Mouse (Mus musculus): ENCODE measurements at regions not wholly inside any gene's neighbourhood (a gene's known extent, or its start where the extent isn't known, plus 50 kb on each side); places are given as distances from the start of the nearest gene placed in this dataset.
A peak's percentile ranks its signal among the peaks of the same experiment; 100 is the strongest.

DNA sequence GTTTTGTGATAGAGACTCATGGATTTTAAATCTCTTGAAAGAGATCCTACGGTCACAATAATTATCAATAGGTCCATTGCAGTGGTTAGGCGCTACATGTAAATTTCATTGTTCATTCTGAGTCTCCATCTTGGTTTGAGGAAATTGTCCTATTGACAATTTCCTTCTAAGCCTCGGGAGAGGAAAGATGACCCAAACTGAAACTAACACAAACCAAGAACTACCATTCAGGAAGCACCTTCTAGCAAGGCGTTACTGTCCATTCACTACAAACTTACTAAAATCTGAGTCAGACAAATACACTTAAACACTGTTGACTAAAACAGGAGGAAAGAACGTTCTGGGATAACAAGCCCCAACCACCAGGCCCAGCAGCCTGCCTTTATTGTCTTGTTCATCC is 140.1 kb upstream of the Olig3 start:
- H3K9me3 ChIP-seq (replicated peaks), result no peaks in the 10 kb centered on the region
- H3K27ac ChIP-seq, result no peak overlapping the region
- H3K27me3 ChIP-seq, result no peaks in the 10 kb centered on the region
- H3K4me2 ChIP-seq (replicated peaks), result no peak overlapping the region
- no peaks in the 10 kb centered on the region for H3K4me1 ChIP-seq
- H3K4me3 ChIP-seq, result no peak overlapping the region
- 83% methylated on average over 5 of the region's 5 CpGs for WGBS
- H3K36me3 ChIP-seq, result no peaks in the 10 kb centered on the region
- ATAC-seq (ENCODE audit: low FRiP score), result no peak
- no peak overlapping the region for H3K9ac ChIP-seq

- H3K27me3 ChIP-seq, result no peaks in the 10 kb centered on the region
- WGBS, result 87% methylated on average over 2 of the region's 2 CpGs
- H3K4me1 ChIP-seq, result 0 out of 2 replicates have a peak, but pooled peaks cover 2% of the 10 kb centered on the region
- no peak overlapping the region for H3K9ac ChIP-seq
- H3K4me2 ChIP-seq (replicated peaks), result no peak overlapping the region
- H3K9me3 ChIP-seq (replicated peaks), result no peaks in the 10 kb centered on the region
- H3K27ac ChIP-seq, result no peak overlapping the region
- H3K4me3 ChIP-seq, result no peak overlapping the region
- no peak for ATAC-seq (ENCODE audit: low FRiP score)
- no peaks in the 10 kb centered on the region for H3K36me3 ChIP-seq
Measured at GRCm38 (mm10) chr10:19209751-19210150, 146.6 kb upstream of the Olig3 start.

- 0 out of 2 replicates have a peak, but pooled peaks cover 2% of the 10 kb centered on the region for H3K4me1 ChIP-seq
- no peak overlapping the region for H3K4me3 ChIP-seq
- no peaks in the 10 kb centered on the region for H3K36me3 ChIP-seq
- 7% methylated on average over 12 of the region's 12 CpGs for WGBS
- ATAC-seq (ENCODE audit: low FRiP score), result peak; percentile 67; the same call in 1 of the 2 replicates
- no peaks in the 10 kb centered on the region for H3K27me3 ChIP-seq
- H3K9ac ChIP-seq, result no peak overlapping the region
- H3K27ac ChIP-seq, result no peak overlapping the region
- no peaks in the 10 kb centered on the region for H3K9me3 ChIP-seq (replicated peaks)
- H3K4me2 ChIP-seq (replicated peaks), result peak overlapping the region; percentile 36
Measured at GRCm38 (mm10) chr10:19208101-19208722, 148.1 kb upstream of the Olig3 start.

DNA sequence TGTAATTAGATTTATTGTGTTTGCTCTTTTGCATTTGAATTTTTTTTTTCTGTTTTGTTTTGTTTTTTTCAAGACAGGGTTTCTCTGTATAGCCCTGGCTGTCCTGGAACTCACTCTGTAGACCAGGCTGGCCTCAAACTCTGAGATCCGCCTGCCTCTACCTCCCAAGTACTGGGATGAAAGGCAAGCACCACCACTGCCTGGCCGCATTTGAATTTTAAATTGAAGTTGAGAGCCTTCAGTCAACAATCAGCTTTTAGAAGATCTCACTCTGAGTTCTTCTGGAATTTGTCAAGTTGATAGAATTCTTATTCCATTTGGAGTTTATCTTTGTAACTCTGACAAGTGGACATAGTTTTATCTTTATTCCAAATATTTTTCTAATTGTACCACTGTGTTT is 148.8 kb upstream of the Olig3 start:
- 0 out of 2 replicates have a peak, but pooled peaks cover 2% of the 10 kb centered on the region for H3K4me1 ChIP-seq
- no peaks in the 10 kb centered on the region for H3K9me3 ChIP-seq (replicated peaks)
- H3K9ac ChIP-seq, result no peak overlapping the region
- no peak for ATAC-seq (ENCODE audit: low FRiP score)
- no peak overlapping the region for H3K4me2 ChIP-seq (replicated peaks)
- no peaks in the 10 kb centered on the region for H3K27me3 ChIP-seq
- no peak overlapping the region for H3K4me3 ChIP-seq
- no peaks in the 10 kb centered on the region for H3K36me3 ChIP-seq
- 50% methylated on average over 2 of the region's 2 CpGs for WGBS
- no peak overlapping the region for H3K27ac ChIP-seq

GRCm38 (mm10) chr10:19200311-19200710 is 156.0 kb upstream of the Olig3 start:
- no peak overlapping the region for H3K4me2 ChIP-seq (replicated peaks)
- H3K27me3 ChIP-seq, result no peaks in the 10 kb centered on the region
- no peak overlapping the region for H3K4me3 ChIP-seq
- no peak overlapping the region for H3K9ac ChIP-seq
- ATAC-seq (ENCODE audit: low FRiP score), result no peak
- no peaks in the 10 kb centered on the region for H3K4me1 ChIP-seq
- no peak overlapping the region for H3K27ac ChIP-seq
- no peaks in the 10 kb centered on the region for H3K9me3 ChIP-seq (replicated peaks)
- WGBS, result 68% methylated on average over 2 of the region's 2 CpGs
- no peaks in the 10 kb centered on the region for H3K36me3 ChIP-seq

DNA sequence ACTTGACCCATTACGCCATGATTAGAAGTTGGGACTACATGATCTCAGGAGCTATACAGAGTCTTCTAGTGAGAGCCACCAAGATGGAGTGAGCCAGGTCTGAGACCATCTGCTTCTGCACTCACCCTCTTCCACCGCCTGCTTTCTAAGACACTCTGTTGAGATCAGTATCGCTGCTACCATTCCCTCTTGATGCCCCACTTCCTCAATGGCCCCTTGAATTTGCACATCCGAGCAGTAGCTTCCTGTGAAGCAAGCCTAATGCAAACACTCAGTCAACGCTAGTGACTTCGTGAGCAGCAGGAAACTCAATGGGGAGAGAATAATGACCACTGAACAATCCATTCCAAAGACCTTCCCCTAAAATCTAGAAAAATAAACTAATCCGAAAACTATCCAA is 160.7 kb upstream of the Olig3 start:
- H3K9me3 ChIP-seq (replicated peaks), result no peaks in the 10 kb centered on the region
- WGBS, result 77% methylated on average over 7 of the region's 7 CpGs

GRCm38 (mm10) chr10:19194646-19195045 is 161.7 kb upstream of the Olig3 start:
- Histone ChIP-seq H3K27me3 (no peaks in the 10 kb centered on the region), H3K9me3 (replicated peaks) (no peaks in the 10 kb centered on the region), H3K4me3 (no peak overlapping the region), H3K4me2 (replicated peaks) (no peak overlapping the region), H3K27ac (no peak overlapping the region), H3K4me1 (0 out of 2 replicates have a peak, but pooled peaks cover 3% of the 10 kb centered on the region), H3K9ac (no peak overlapping the region), H3K36me3 (no peaks in the 10 kb centered on the region)
- ATAC-seq (ENCODE audit: low FRiP score), result no peak
- 88% methylated on average over 3 of the region's 3 CpGs for WGBS

More for the DNA sequence above, 160.7 kb upstream of the Olig3 start:
- no peak overlapping the region for H3K9ac ChIP-seq
- H3K27ac ChIP-seq, result no peak overlapping the region
- H3K4me1 ChIP-seq, result 0 out of 2 replicates have a peak, but pooled peaks cover 3% of the 10 kb centered on the region
- no peak for ATAC-seq (ENCODE audit: low FRiP score)
- H3K4me2 ChIP-seq (replicated peaks), result no peak overlapping the region
- H3K36me3 ChIP-seq, result no peaks in the 10 kb centered on the region
- no peak overlapping the region for H3K4me3 ChIP-seq
- H3K27me3 ChIP-seq, result no peaks in the 10 kb centered on the region

DNA sequence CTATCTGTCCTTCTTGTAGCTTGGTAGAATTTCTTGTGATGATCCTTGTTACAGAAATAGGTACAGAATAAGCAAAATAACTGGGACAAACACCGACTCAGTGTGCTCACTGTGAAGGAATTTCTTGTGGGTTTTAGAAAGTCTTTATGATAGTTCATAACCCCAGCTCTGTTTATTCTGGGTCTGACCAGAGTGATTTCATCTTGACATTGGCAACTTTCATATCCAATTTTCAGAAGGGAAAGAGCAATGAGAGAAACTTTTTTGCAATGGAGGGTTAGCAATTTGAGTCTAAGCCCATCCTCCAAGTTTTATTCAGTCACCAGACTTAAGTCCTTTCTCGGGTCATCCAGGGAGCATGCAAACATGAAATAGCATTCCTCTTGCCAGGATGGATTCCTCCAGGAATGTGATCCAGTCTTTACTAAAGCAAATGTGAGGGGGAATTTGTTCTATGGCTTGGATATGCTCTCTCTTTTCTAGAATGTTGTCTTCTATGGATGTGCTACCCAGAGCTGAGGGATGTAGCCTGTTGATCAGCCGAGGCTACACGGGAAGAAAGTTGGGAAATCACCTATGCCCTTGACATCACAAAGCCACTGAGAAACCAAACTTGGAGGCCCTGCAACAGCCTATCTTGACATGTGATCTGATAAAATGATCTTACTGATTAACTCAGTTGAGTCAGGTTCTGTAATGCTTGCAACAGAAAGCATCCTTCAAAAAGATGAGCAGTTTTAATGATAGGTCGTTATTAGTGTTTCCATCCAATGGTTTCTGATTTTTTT is 163.2 kb upstream of the Olig3 start:
- WGBS, result 84% methylated on average over 5 of the region's 5 CpGs
- H3K4me1 ChIP-seq, result peaks cover 6% of the 10 kb centered on the region; the same call in 1 of the 2 replicates
- H3K9ac ChIP-seq, result no peak overlapping the region
- no peak overlapping the region for H3K4me3 ChIP-seq
- H3K27ac ChIP-seq, result no peak overlapping the region
- H3K36me3 ChIP-seq, result no peaks in the 10 kb centered on the region
- ATAC-seq (ENCODE audit: low FRiP score), result no peak
- H3K4me2 ChIP-seq (replicated peaks), result no peak overlapping the region
- H3K9me3 ChIP-seq (replicated peaks), result no peaks in the 10 kb centered on the region
- no peaks in the 10 kb centered on the region for H3K27me3 ChIP-seq

GRCm38 (mm10) chr10:19192221-19192620 is 164.1 kb upstream of the Olig3 start:
- 11% methylated on average over 1 of the region's 1 CpGs for WGBS
- ATAC-seq (ENCODE audit: low FRiP score), result no peak
- H3K27ac ChIP-seq, result no peak overlapping the region

GRCm38 (mm10) chr10:19188082-19188742 is 168.1 kb upstream of the Olig3 start:
- Histone ChIP-seq H3K27ac (no peak overlapping the region), H3K4me2 (replicated peaks) (peak overlapping the region; percentile 37), H3K36me3 (no peaks in the 10 kb centered on the region), H3K9ac (0 out of 2 replicates have a peak overlapping the region, but pooled peaks have one; percentile 27), H3K4me3 (no peak overlapping the region), H3K9me3 (replicated peaks) (no peaks in the 10 kb centered on the region), H3K4me1 (peaks cover 10% of the 10 kb centered on the region; the same call in 1 of the 2 replicates), H3K27me3 (peaks cover 7% of the 10 kb centered on the region)
- ATAC-seq (ENCODE audit: low FRiP score), result no peak
- 19% methylated on average over 13 of the region's 13 CpGs for WGBS

More at GRCm38 (mm10) chr10:19192221-19192620, 164.1 kb upstream of the Olig3 start:
- H3K4me2 ChIP-seq (replicated peaks), result no peak overlapping the region
- no peaks in the 10 kb centered on the region for H3K36me3 ChIP-seq
- no peak overlapping the region for H3K9ac ChIP-seq
- peaks cover 10% of the 10 kb centered on the region; the same call in 1 of the 2 replicates for H3K4me1 ChIP-seq
- H3K27me3 ChIP-seq, result peaks cover 3% of the 10 kb centered on the region
- no peaks in the 10 kb centered on the region for H3K9me3 ChIP-seq (replicated peaks)
- no peak overlapping the region for H3K4me3 ChIP-seq

DNA sequence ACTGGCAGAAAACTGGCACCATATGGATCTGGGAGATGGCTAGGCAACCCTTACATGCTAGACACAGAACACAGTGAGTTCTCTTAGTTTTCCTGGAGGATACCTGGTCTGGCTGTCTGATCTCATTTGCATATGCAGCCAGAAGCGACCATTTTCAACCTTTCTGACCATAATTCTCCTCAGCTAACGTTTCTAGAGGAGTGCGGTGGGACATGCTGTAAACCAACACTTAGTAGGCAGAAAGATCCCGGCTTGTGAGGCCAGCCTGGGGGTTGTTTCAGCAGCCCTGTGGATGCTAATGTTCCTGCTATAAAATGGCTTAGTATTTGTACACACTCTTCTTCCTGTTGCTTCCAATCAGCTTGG is 168.6 kb upstream of the Olig3 start:
- peaks cover 7% of the 10 kb centered on the region for H3K27me3 ChIP-seq
- ATAC-seq (ENCODE audit: low FRiP score), result no peak
- 0 out of 2 replicates have a peak overlapping the region, but pooled peaks have one; percentile 27 for H3K9ac ChIP-seq
- 58% methylated on average over 4 of the region's 4 CpGs for WGBS
- H3K4me2 ChIP-seq (replicated peaks), result peak overlapping the region; percentile 37; the same call in 1 of the 2 replicates
- no peak overlapping the region for H3K4me3 ChIP-seq
- peaks cover 10% of the 10 kb centered on the region; the same call in 1 of the 2 replicates for H3K4me1 ChIP-seq
- H3K9me3 ChIP-seq (replicated peaks), result no peaks in the 10 kb centered on the region
- no peak overlapping the region for H3K27ac ChIP-seq
- no peaks in the 10 kb centered on the region for H3K36me3 ChIP-seq

GRCm38 (mm10) chr10:19187084-19187615 is 169.2 kb upstream of the Olig3 start:
- no peak overlapping the region for H3K4me2 ChIP-seq (replicated peaks)
- 92% methylated on average over 2 of the region's 2 CpGs for WGBS

More at GRCm38 (mm10) chr10:19187084-19187615, 169.2 kb upstream of the Olig3 start:
- Histone ChIP-seq H3K27me3 (peaks cover 7% of the 10 kb centered on the region), H3K4me3 (no peak overlapping the region), H3K27ac (no peak overlapping the region), H3K4me1 (peaks cover 9% of the 10 kb centered on the region; the same call in 1 of the 2 replicates), H3K9me3 (replicated peaks) (no peaks in the 10 kb centered on the region), H3K36me3 (no peaks in the 10 kb centered on the region), H3K9ac (no peak overlapping the region)
- no peak for ATAC-seq (ENCODE audit: low FRiP score)

Measured in hindbrain, embryonic 12.5 days (tissue).